Mouse (Mus musculus) embryo, embryonic 10.5 days (tissue): ENCODE measurements around the gene Acvrl1.
"Not testable (repeated sequence)": the region's sequence is repeated elsewhere in the genome, so short reads cannot be mapped to it uniquely, and the experiment has no call there.

ENCODE experiments used
- DNase-seq: peaks from one replicate; pipeline ENCODE4 v3.0.0-alpha.2; 2015; ENCODE audit warnings: low spot score

Acvrl1 gene

GRCm38 (mm10) chr15:101107906-101108671, 20.2 kb upstream of the Acvrl1 start:
- DNase-seq: no peak

GRCm38 (mm10) chr15:101113176-101113575, 15.1 kb upstream of the Acvrl1 start:
- no peak for DNase-seq

DNA sequence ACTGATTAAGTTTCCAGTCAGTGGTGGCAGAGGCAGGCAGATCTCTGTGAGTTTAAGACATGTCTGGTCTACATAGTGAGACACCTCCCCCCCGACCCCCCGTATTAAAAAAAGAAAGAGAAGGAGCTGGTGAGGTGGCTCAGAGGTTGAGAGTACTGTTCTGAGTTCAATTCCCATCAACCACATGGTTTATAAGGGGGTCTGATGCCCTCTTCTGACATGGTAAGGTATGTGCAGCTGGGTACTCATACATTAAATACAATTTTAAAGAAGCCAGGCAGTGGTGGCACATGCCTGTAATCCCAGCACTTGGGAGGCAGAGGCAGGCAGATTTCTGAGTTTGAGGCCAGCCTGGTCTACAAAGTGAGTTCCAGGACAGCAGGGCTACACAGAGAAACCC, 14.5 kb upstream of the Acvrl1 start:
- not testable (repeated sequence) for DNase-seq

GRCm38 (mm10) chr15:101115511-101116110, 12.7 kb upstream of the Acvrl1 start, which contains the start of gene Ankrd33:
Gene Ankrd33 (plus strand): TSS chr15:101115755.
- no peak for DNase-seq

- DNase-seq: peak; percentile 81
Measured at GRCm38 (mm10) chr15:101118399-101119125, 9.8 kb upstream of the Acvrl1 start.

- no peak for DNase-seq
Measured at GRCm38 (mm10) chr15:101121411-101122289, 6.7 kb upstream of the Acvrl1 start.

DNA sequence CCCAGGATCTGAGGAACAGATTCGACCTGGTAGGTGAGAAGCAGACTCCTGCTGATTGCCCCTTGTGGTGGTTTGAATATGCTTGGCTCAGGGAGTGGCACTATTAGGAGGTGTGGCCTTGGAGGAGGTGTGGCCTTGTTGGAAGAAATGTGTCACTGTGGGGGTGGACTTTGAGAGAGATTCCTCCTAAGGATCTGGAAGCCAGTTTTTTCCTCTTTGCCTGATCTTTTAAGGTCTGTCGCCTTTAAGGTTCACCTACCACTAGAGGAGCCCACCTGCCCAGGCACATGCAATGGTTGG, 6.1 kb upstream of the Acvrl1 start:
- DNase-seq: no peak

DNA sequence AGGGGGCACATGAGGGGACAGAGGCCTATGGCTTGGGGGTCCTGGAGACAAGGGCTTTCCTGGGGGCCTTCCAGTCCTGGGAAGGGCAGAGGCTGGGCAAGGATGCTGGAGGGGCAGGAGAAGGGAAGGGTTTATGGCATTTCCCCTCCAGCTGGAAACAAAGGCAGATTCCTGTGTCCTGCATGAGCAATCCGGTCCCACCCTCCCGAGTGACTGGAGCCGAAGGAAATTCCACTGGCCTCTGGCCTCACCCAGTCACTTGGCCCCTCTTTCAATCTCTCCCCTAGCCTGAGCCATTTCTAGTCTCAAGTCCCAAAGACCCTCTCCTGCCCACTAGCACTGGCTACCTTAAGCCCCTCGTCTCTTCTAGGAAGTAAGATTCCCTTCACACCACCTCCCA, 5.1 kb upstream of the Acvrl1 start:
- no peak for DNase-seq

- DNase-seq: no peak
Measured at GRCm38 (mm10) chr15:101125561-101125960, 2.8 kb upstream of the Acvrl1 start.

DNA sequence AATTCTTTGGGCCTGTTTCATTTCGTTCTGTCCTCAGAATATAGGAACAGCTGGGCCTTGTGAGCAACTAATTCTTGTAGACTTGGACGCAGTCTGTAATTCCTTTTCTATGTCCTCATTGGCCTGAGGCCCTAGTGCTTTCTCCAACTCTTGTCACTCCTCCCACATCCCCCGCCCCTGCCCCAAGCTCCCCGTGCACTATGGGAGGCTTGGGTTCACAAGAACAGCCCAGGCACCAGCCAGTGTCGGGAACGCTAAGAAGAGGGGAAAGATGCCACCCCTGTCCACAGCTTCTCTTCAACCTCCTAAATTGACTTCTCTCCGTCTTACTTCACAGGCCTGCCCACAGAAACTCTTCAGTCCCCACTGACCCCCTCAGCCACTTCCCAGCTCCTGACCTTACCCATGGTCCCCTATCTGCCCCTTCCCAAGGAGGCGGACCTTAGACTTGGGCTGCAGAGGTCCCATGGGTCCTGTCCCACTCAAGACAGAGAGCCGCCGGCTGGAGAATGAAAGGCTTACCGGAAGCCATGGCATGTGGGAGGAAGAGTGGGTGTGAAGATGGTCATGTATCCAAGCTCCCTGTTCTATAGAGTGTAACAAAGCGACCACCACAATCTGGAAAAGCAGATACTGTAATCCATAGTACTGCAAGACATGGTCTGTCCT, 1.3 kb upstream of the Acvrl1 start:
- no peak for DNase-seq

DNA sequence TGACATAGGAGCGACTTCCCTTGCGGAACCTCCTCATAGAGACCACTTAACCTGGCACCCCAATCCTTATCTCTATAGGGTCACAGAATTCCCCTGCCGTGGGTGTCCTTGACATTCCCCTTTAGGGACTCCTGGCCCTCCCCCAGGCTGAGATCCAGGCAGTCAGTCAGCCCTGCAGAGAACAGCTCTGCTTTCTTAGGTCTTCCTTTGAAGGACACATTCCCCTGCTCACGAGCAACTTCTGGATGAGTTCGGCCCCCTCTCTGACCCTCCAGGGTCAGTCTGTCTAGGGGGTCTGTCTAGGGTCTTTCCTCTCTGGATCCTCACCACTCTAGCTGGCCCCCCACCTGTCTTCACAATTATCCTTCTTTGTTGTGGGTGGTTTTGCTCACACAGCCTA, 1.1 kb downstream of the Acvrl1 start:
- no peak for DNase-seq

DNA sequence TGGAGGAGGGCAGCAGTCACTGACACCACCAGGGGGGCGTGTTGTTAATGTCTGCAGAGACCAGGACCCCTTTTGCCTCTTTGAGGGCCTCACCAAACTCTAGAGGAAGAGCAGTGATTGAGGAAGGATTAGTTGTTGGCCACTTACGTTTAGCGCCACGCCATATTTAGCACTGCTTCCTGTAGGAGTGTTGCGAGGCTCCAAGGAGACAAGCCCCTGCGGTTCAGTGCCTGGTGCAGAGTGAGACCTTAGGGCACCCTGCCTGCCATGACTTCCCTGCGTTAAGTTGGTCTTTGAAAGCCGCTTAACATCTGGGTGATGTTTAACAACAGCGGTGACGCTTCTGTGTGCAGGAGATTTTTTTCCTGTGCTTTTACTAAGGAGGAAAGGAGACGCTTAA, 3.2 kb downstream of the Acvrl1 start:
- DNase-seq: no peak

DNA sequence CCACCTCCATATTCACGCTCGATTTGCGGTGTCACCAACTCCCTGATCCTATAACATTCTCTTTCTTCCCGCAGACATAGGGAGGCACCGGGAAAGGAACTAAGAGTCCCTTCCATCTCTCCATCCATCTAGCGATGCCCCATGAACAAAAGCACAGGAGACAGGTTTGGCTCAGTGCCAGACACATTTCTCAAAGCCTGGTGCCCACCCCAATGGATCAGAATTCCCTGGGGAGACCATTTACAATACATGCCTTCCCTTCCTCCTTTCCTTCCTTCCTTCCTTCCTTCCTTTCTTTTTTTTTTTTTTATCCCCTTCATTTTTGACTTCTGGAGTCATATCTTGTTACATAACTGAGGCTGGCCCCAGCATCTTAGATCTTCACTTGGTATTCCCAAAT, 3.7 kb downstream of the Acvrl1 start:
- no peak for DNase-seq

DNA sequence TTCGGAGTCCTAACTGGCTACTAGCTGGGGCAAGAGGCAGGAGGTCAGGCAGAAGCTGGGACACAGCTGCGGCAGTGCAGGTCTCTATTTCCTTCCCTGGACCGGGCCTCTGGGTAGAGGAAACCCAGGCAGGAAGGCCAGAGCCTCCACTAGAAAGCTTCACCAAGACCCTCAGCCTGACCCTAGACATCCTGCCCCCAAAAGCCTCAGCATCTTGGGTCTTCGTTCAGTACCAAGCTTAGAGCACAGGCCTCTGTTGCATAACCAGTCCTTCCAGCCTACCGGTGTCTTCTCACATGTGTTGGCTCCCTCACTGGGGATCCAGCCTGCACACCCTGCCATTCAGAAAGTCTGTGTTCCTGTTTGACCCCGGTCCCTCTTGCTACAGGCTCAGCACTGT, 4.4 kb downstream of the Acvrl1 start:
- no peak for DNase-seq

- peak; percentile 66 for DNase-seq
Measured at GRCm38 (mm10) chr15:101133993-101134704, 5.8 kb downstream of the Acvrl1 start.

DNA sequence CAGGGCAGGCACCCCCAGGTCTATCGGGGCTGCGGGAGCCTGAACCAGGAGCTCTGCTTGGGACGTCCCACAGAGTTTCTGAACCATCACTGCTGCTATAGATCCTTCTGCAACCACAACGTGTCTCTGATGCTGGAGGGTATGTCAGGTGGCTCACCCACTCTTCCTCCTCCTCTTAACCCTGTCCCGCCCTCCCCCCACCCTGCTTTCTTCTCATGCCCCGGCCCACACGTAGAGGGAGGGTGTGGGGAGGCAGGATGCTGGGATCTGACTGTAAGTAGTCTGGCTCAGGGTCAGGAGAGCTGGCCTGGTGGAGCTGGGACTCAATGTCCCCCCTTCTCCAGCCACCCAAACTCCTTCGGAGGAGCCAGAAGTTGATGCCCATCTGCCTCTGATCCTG, 7.1 kb downstream of the Acvrl1 start:
- DNase-seq: no peak

- DNase-seq: no peak
Measured at GRCm38 (mm10) chr15:101137455-101137854, 9.1 kb downstream of the Acvrl1 start.

- no peak for DNase-seq
Measured at GRCm38 (mm10) chr15:101138675-101139074, 10.4 kb downstream of the Acvrl1 start.

DNA sequence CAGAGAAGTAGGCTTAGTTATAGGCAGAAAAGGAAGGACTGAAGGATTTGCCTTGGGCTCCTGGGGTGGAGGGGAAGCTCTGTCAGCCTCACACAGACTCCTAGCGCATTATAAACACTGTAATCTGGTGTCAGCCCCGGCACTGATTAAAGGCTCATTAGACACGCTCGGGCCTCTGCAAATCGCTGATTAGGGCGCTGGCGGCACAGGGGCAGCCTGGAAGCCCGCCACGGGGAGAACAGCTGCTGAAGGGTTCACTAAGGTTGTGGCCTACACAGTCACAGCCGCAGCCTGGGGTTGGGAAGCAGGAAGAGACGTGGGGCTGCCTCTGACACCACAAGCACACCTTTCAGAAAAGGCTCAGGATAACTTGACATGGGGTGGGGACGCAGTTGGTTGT, 11.6 kb downstream of the Acvrl1 start:
- DNase-seq: no peak

- DNase-seq: peak; percentile 46
Measured at GRCm38 (mm10) chr15:101140587-101140986, 12.3 kb downstream of the Acvrl1 start.

GRCm38 (mm10) chr15:101141061-101141541, 12.8 kb downstream of the Acvrl1 start:
- DNase-seq: peak; percentile 67
